Mouse (Mus musculus) cerebellum, adult 2 months (tissue): Measurements from ENCODE around the gene Rec8. TPM values are rescaled to one million over a fixed set of nuclear protein-coding genes. Genes with fewer than 3 reads are reported as not detected.

Experiments
- DNase-seq, 2 experiments: peaks; one replicate each; pipeline ENCODE4 v3.0.0; 2021
- H3K27ac ChIP-seq: fragments of 200-500 bp; 2 replicates; pipeline ENCODE4 v1.5.1; 2012; ENCODE audit warnings: low read length, control low read depth, inconsistent platforms; ENCODE audit not compliant: insufficient read depth
- H3K27me3 ChIP-seq: fragments of 200-500 bp; 2 replicates; pipeline ENCODE4 v1.6.1; 2012; ENCODE audit warnings: inconsistent platforms, mild to moderate bottlenecking, low read length, moderate library complexity; ENCODE audit not compliant: control insufficient read depth, insufficient read depth
- H3K4me1 ChIP-seq: fragments of 200-500 bp; 2 replicates; pipeline ENCODE4 v1.6.1; 2011; ENCODE audit warnings: low read length; ENCODE audit not compliant: control insufficient read depth, insufficient read depth
- H3K4me3 ChIP-seq: fragments of 200-500 bp; replicated peaks from 2 replicates; pipeline ENCODE3; 2011; ENCODE audit warnings: mild to moderate bottlenecking, low read depth, low read length, control low read depth; ENCODE audit not compliant: insufficient read depth
- CTCF ChIP-seq: fragments of 200-500 bp; IDR thresholded peaks from 2 replicates; pipeline ENCODE4 v1.5.1; 2011; ENCODE audit warnings: low read depth, mild to moderate bottlenecking, control low read depth, low read length, moderate library complexity, borderline replicate concordance; ENCODE audit not compliant: insufficient read depth
- POLR2A ChIP-seq: fragments of 200-500 bp; IDR thresholded peaks from 2 replicates; pipeline ENCODE4 v1.6.1; 2011; ENCODE audit warnings: low read length, control low read depth, borderline replicate concordance; ENCODE audit not compliant: insufficient read depth
- WGBS: fragments of 180-500 bp; shearing (Covaris S2); methylation state at CpG from one replicate; pipeline ENCODE4 v1.1.7; 2018; 5-methylcytosine and 5-hydroxymethylcytosine counted together
- polyA plus RNA-seq: library from polyadenylated mRNA; depleted of rRNA; stranded (reverse); fragments of >200 nt; gene quantifications from 2 replicates; pipeline ENCODE4 v1.2.3, GENCODE M21; 2012

Rec8 gene
- polyA plus RNA-seq, 1 experiment: 71.2 TPM

GRCm38 (mm10) chr14:55598521-55599390 lies 19.1 kb upstream of the Rec8 start:
- Histone ChIP-seq H3K27ac (no peak overlapping the region), H3K4me1 (0 out of 2 replicates have a peak, but pooled peaks cover 3% of the 10 kb centered on the region), H3K27me3 (no peaks in the 10 kb centered on the region), H3K4me3 (no peak overlapping the region)
- WGBS: 88% methylated on average over 21 of the region's 21 CpGs
- no peak for DNase-seq
- TF ChIP-seq CTCF (no peak), POLR2A (no peak)

GRCm38 (mm10) chr14:55603271-55603632 lies 14.6 kb upstream of the Rec8 start, which contains the start of gene Irf9:
Irf9 (plus strand) TSS chr14:55603571.
- Histone ChIP-seq H3K4me3 (peak within 1 kb of the TSS; percentile 55), H3K27ac (0 out of 2 replicates have a peak within 1 kb of the TSS, but pooled peaks have one; percentile 5), H3K27me3 (no peaks in the 10 kb centered on the region), H3K4me1 (peaks cover 4% of the 10 kb centered on the region; the same call in 1 of the 2 replicates)
- 85% methylated on average over 7 of the region's 7 CpGs for WGBS
- no peak for DNase-seq
- TF ChIP-seq CTCF (no peak), POLR2A (no peak)

- Histone ChIP-seq H3K4me1 (peaks cover 4% of the 10 kb centered on the region; the same call in 1 of the 2 replicates), H3K27me3 (no peaks in the 10 kb centered on the region), H3K4me3 (peak overlapping the region; percentile 55), H3K27ac (0 out of 2 replicates have a peak overlapping the region, but pooled peaks have one; percentile 5)
- 17% methylated on average over 19 of the region's 19 CpGs for WGBS
- TF ChIP-seq POLR2A (peak; percentile 25; the same call in 1 of the 2 replicates), CTCF (peak; percentile 92)
- peak; percentile 83 to 84 for DNase-seq
These were observed 13.9 kb upstream of the Rec8 start for GRCm38 (mm10) chr14:55603633-55604576.

- TF ChIP-seq CTCF (no peak), POLR2A (no peak)
- no peak overlapping the region for H3K27ac ChIP-seq
These were observed 13.0 kb upstream of the Rec8 start for GRCm38 (mm10) chr14:55604823-55605222.

GRCm38 (mm10) chr14:55605743-55606459 lies 11.9 kb upstream of the Rec8 start:
- no peak for TF ChIP-seq CTCF

More at GRCm38 (mm10) chr14:55604823-55605222, 13.0 kb upstream of the Rec8 start:
- no peak for DNase-seq
- 89% methylated on average over 11 of the region's 11 CpGs for WGBS
- Histone ChIP-seq H3K4me1 (peaks cover 4% of the 10 kb centered on the region; the same call in 1 of the 2 replicates), H3K27me3 (no peaks in the 10 kb centered on the region), H3K4me3 (no peak overlapping the region)

GRCm38 (mm10) chr14:55608339-55608738 lies 9.5 kb upstream of the Rec8 start:
- Histone ChIP-seq H3K27me3 (no peaks in the 10 kb centered on the region), H3K4me1 (peaks cover 4% of the 10 kb centered on the region; the same call in 1 of the 2 replicates), H3K27ac (no peak overlapping the region), H3K4me3 (no peak overlapping the region)
- WGBS: 98% methylated on average over 6 of the region's 6 CpGs
- TF ChIP-seq CTCF: no peak
- TF ChIP-seq POLR2A: no peak
- no peak for DNase-seq

More at GRCm38 (mm10) chr14:55605743-55606459, 11.9 kb upstream of the Rec8 start:
- WGBS: 94% methylated on average over 16 of the region's 16 CpGs
- Histone ChIP-seq H3K27ac (no peak overlapping the region), H3K27me3 (no peaks in the 10 kb centered on the region), H3K4me1 (peaks cover 4% of the 10 kb centered on the region; the same call in 1 of the 2 replicates), H3K4me3 (no peak overlapping the region)
- no peak for DNase-seq

GRCm38 (mm10) chr14:55613346-55613745 lies 4.5 kb upstream of the Rec8 start:
- Histone ChIP-seq H3K27ac (no peak overlapping the region), H3K4me3 (no peak overlapping the region), H3K4me1 (no peaks in the 10 kb centered on the region), H3K27me3 (no peaks in the 10 kb centered on the region)
- 45% methylated on average over 6 of the region's 6 CpGs for WGBS
- no peak for TF ChIP-seq CTCF
- no peak for TF ChIP-seq POLR2A
- DNase-seq: no peak
